Mouse (Mus musculus) retina, postnatal 1 day (tissue): ENCODE results near the gene Aldh16a1.
"Not testable (repeated sequence)": the region's sequence is repeated elsewhere in the genome, so short reads cannot be mapped to it uniquely, and the experiment has no call there.

ENCODE experiments used
- DNase-seq: peaks from one replicate; pipeline ENCODE4 v3.0.0-alpha.2; 2012

The Aldh16a1 gene

DNA sequence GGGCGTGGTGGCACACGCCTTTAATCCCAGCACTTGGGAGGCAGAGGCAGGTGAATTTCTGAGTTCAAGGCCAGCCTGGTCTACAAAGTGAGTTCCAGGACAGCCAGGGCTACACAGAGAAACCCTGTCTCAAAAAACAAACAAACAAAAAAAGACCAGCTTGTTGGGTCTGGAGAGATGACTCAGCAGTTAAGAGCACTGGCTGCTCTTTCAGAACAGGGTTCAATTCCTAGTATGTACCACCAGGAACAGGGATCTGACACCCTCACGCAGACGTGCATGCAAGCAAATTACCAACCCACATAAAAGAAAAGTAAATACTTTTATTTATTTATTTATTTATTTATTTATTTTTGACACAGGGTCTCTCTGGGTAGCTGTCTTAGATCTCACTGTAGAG is 44.3 kb downstream of the Aldh16a1 start:
- DNase-seq = not testable (repeated sequence)

DNA sequence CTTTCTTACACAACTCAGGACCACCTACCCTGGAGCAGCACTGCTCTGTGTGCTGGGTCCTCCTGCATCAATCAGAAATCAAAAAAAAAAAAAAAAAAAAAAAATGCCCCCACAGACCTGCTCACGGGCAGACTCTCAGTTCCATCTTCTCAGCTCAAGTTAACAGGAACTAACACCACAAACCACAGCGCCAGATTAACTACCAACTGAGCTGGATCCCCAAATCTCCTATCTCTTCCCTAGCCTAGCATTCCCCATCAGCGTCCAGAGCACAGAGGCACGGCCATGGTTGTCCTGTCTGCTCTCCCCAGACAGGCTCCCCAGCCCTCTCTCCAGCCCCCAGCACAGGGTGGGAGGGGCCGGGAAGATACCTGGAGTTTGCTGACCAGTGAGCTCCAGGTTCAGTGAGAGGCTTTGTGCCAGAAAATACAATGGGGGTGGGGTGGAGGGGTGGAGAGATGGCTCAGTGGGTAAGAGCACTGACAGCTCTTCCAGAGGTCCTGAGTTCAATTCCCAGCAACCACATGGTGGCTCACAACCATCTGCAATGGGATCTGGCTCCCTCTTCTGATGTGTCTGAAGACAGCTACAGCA is 47.2 kb downstream of the Aldh16a1 start:
- no peak for DNase-seq

DNA sequence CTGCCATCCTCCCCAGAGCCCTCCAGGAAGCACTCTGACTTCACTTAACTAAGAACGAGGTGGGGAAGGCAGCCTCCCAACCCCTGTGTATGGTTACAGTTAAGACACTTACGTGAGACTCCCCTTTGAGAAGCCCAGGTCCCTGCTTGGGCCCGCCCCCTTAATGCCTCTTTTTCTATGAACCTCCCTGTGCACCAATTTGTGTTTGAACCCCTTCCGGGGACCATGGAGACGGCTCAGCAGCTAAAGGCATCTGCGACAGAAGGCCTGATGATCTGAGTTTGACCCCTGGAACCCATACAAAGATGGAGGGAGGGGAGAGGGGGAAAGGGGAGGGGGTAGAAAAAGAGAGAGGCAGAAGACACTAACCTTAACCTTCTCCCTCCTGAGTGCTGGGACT is 47.9 kb downstream of the Aldh16a1 start:
- no peak for DNase-seq

DNA sequence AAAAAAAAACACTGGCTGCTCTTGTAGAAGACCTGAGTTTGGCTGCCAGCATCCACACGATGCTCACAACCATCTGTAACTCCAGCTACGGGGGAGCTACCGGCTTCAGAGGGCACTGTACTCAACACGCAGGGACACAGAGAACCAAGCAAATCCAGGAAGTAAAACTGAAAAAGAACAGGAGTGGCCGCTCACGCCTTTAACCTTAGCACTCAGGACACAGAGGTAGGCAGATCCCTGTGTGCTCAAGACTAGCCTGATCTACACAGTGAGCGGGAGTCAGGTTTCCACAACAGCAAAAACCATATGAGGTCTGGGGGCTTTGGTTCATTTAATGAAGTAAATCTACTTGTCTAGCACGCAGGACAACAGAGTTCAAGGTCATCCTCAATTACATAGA is 48.9 kb downstream of the Aldh16a1 start:
- DNase-seq = no peak

DNA sequence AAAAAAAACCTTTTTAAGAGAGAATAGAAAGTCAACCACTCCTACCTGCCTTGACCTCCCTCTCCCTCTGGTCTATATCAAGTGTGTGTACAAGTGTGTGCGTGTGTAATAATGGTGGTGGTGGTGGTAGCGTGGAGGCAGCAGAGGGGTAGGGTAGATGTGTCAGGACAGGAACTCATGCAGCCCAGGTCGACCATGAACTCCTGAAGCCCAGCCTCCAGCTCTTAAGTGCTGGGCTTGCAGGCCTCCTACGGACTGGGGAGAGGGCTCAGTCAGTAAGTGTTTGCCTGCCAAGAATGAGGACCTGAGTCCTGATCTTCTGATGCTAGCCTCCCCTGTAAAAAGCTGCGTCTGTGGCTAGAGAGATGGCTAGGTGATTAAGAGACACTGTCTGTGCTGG is 49.4 kb downstream of the Aldh16a1 start:
- DNase-seq = no peak

- no peak for DNase-seq
These were observed 50.7 kb downstream of the Aldh16a1 start, which contains the start of gene Fcgrt for GRCm38 (mm10) chr7:45103652-45104180. Gene Fcgrt, minus strand, starts transcription at chr7:45103851.

GRCm38 (mm10) chr7:45102940-45103585 is 51.3 kb downstream of the Aldh16a1 start:
- DNase-seq = no peak

DNA sequence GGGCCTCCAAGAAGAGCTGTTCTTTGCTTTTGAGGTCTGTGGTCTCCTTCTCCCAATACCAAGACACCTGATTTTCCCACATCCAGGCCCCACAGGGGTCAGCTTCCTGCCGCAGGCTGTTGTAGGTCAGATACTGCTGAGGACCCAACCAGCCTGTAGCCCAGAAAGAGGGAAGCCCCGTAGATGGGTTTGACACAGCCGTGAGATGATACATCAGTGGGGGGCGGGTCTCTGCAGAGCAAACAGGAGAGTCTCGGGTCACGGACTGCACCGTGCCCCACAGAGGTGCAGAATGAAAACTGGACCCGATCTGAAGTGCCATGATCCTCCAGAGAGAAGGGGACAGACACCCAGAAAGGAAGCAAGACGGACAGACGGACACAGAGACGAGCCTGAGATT is 51.9 kb downstream of the Aldh16a1 start:
- DNase-seq = no peak

- DNase-seq = no peak
These were observed 54.3 kb downstream of the Aldh16a1 start for GRCm38 (mm10) chr7:45100046-45100445.

- DNase-seq = no peak
These were observed 55.7 kb downstream of the Aldh16a1 start for GRCm38 (mm10) chr7:45098541-45099240.

DNA sequence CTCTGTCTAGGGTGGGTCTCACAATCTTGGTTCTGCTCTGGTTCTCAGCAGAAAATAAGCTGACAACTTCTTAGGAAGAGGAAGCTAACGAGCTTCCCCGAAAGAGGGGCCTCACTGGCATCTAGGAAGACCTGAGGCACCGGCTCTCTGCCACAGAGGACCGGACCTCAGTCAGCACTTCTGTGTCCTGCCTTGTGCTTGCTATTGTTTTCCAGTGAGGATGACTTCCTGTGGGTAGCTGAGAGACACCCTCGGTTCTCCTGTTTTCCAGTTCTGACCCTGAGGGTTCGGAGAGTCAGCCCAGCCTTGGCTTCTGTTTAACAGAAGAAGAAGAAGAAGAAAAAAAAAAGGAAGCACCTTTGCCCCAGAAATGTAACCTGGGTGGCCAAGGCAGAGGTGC is 56.9 kb downstream of the Aldh16a1 start:
- DNase-seq = no peak

GRCm38 (mm10) chr7:45095965-45096364 is 58.4 kb downstream of the Aldh16a1 start:
- DNase-seq = not testable (repeated sequence)

- no peak for DNase-seq
These were observed 59.0 kb downstream of the Aldh16a1 start for GRCm38 (mm10) chr7:45095367-45095766.

GRCm38 (mm10) chr7:45094121-45094520 is 60.3 kb downstream of the Aldh16a1 start:
- DNase-seq = no peak

DNA sequence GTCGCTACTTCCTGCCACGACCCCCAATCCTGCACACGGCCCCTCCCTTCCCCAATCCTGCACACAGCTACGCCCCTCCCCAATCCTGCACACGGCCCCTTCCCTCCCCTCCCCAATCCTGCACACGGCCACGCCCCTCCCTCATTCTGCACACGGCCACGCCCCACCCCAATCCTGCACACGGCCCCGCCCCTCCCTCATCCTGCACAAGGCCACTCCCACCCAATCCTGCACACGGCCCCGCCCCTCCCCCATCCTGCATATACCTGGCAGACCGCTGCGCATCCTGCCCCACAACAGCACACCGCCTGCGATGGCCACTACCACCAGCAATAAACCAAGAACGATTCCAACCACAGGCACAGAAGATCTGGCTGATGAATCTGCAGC is 60.9 kb downstream of the Aldh16a1 start:
- no peak for DNase-seq

- DNase-seq = no peak
These were observed 61.4 kb downstream of the Aldh16a1 start for GRCm38 (mm10) chr7:45092828-45093515.

GRCm38 (mm10) chr7:45092048-45092447 is 62.3 kb downstream of the Aldh16a1 start, which contains the start of gene Rcn3:
Gene Rcn3, minus strand, starts transcription at chr7:45092221.
- peak; percentile 96 for DNase-seq

DNA sequence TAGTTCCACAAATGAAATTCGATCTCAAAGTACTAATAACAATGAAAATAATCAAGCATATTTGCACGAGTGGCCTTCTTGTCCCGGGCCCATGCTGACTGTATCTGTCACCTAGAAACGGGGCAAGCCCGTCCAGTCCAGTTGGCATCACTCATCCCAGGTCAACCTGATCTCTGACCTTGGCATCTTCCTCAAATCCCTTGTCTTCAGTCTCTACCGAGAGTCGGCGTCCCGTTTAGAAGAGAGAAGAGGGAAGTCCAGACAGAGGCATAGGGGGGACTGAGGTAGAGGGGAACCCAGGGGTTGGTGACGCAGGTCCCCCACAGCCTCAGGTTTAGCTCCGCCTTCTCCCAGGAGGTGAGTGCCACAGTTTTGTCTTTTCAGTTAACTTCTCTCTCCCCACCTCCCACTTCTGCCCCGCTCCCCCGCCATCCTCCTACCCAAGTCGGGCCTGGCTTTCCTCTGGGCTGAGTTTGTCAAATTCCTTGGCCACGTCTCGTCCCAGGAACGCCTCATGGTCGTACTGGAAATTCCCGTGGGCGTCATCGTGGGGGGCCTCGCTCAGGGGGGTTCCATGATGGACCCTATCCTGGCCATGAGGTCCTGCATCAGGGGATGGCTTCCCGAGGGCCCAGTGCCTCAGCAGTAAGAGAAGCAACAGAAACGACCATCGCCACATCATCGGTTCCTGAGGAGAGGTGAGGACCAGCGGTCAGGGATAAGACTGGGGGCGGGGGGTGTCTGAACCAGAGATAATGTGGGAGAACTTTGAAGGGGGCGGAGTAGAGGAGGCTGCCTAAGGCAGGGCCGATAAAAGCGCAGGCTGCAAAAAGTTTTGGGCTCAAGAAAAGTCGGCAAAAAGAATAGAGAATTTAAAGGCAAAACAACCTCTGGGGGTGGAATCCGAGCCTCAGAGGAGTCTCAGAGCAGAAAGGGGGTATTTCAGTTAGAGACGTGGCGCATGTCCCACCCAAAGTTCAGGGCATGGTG is 63.1 kb downstream of the Aldh16a1 start:
- DNase-seq = peak; percentile 22
